In the genomic region with DNA sequence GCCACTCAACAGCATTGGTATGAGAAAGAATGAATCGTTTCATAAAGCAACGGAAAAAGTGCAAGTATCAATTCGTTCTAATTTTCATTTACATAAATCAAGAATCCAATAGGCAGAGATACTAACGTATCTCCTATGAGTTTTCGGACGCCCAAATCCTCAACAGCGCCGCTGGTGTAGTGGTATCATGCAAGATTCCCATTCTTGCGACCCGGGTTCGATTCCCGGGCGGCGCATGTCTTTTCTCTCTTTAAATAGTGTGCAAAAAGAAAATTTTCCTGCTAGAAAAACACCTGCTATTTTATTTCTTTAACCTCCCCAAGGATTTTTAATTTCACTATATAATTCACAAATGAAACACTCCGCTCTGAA, we compare ENCODE assay signal across 8 mouse cellular contexts. TPM values are rescaled to one million over a fixed set of nuclear protein-coding genes. Genes with fewer than 3 reads are reported as not detected.
DNase-seq lines count a peak whose midpoint lies in the region; ATAC-seq lines count a peak whose summit lies in the region.

No protein-coding gene starts in this region.

- H3K4me1 ChIP-seq in forebrain, embryonic 14.5 days (ENCODE audit: control insufficient read depth, insufficient read depth, low read length) = peaks cover 10% of the 10 kb centered on the region; the same call in 1 of the 2 replicates
- H3K4me1 ChIP-seq in hindbrain, embryonic 12.5 days = peaks cover 12% of the 10 kb centered on the region

- under 1% methylated on average over 15 of the region's 15 CpGs for WGBS in forebrain, embryonic 14.5 days
- WGBS in hindbrain, embryonic 12.5 days = under 1% methylated on average over 15 of the region's 15 CpGs

- no peaks in the 10 kb centered on the region for H3K27me3 ChIP-seq in forebrain, embryonic 14.5 days (replicated peaks; ENCODE audit: control insufficient read depth, insufficient read depth, low read length)
- no peaks in the 10 kb centered on the region for H3K27me3 ChIP-seq in hindbrain, embryonic 12.5 days

- H3K9ac ChIP-seq in forebrain, embryonic 14.5 days (ENCODE audit: low read length) = peak overlapping the region; percentile 96
- H3K9ac ChIP-seq in hindbrain, embryonic 12.5 days = peak overlapping the region; percentile 100

- peak; percentile 76 for ATAC-seq in forebrain, embryonic 14.5 days
- peak; percentile 73 for ATAC-seq in hindbrain, embryonic 12.5 days (ENCODE audit: low FRiP score)

- no peaks in the 10 kb centered on the region for H3K9me3 ChIP-seq in forebrain, embryonic 14.5 days (replicated peaks; ENCODE audit: control insufficient read depth, low read length)
- H3K9me3 ChIP-seq in hindbrain, embryonic 12.5 days (replicated peaks) = no peaks in the 10 kb centered on the region

- peak overlapping the region; percentile 100 for H3K27ac ChIP-seq in forebrain, embryonic 14.5 days (ENCODE audit: low read depth, low read length)
- H3K27ac ChIP-seq in hindbrain, embryonic 12.5 days = peak overlapping the region; percentile 100

- H3K4me2 ChIP-seq in forebrain, embryonic 14.5 days (ENCODE audit: low read length) = peak overlapping the region; percentile 47
- H3K4me2 ChIP-seq in hindbrain, embryonic 12.5 days (replicated peaks) = peak overlapping the region; percentile 74

- H3K36me3 ChIP-seq in forebrain, embryonic 14.5 days (ENCODE audit: control insufficient read depth, insufficient read depth, low read length) = peaks cover 7% of the 10 kb centered on the region; the same call in 1 of the 2 replicates
- H3K36me3 ChIP-seq in hindbrain, embryonic 12.5 days = peaks cover 4% of the 10 kb centered on the region; the same call in 1 of the 2 replicates

- peak; percentile 94 for DNase-seq in NIH3T3 (ENCODE audit: low read depth)
- DNase-seq in c-Kit-positive CD71-positive TER-119-positive erythroid progenitor cells, embryonic 14.5 days (ENCODE audit: low spot score) = peak; percentile 91
- peak; percentile 93 for DNase-seq in forebrain, embryonic 14.5 days (ENCODE audit: low spot score)
- DNase-seq in layer of hippocampus, postnatal 25 days (ENCODE audit: extremely low spot score in 1 of 2, low spot score in 1 of 2) = peak; percentile 96 to 97
- peak; percentile 87 for DNase-seq in lung, postnatal 14 days
- DNase-seq in right cerebral cortex, adult 2 months (ENCODE audit: low spot score in 2 of 2) = peak; percentile 98
- no peak for DNase-seq in natural killer cell, adult 2 months (ENCODE audit: low spot score in 2 of 2)

- peak overlapping the region; percentile 60 for H3K4me3 ChIP-seq in forebrain, embryonic 14.5 days (ENCODE audit: low read depth, low read length)
- H3K4me3 ChIP-seq in hindbrain, embryonic 12.5 days = peak overlapping the region; percentile 84

RNA-seq across cellular contexts. Expression of a gene that starts 0.3 kb away (rescaled TPM):
- polyA plus RNA-seq in forebrain, embryonic 14.5 days (2014; fragmentation: Nextera tagmentation; extraction: Ambion mirVana) = 299 and 325 TPM in 2 replicates
- polyA plus RNA-seq in hindbrain, embryonic 12.5 days (2016; fragmentation: Nextera tagmentation; extraction: Ambion mirVana) = 349 and 355 TPM in 2 replicates
- 100 to 1,000 TPM; 114 to 168 TPM for total RNA-seq in layer of hippocampus, postnatal 25 days (2021)

RNA-seq across cellular contexts. Expression of a gene that starts 6.8 kb away (rescaled TPM):
- polyA plus RNA-seq in forebrain, embryonic 14.5 days (2014; fragmentation: Nextera tagmentation; extraction: Ambion mirVana) = 81.3 and 90.2 TPM in 2 replicates
- polyA plus RNA-seq in hindbrain, embryonic 12.5 days (2016; fragmentation: Nextera tagmentation; extraction: Ambion mirVana) = 123 and 125 TPM in 2 replicates
- 100 to 1,000 TPM in 1 of 2 experiments, 10 to 100 TPM in 1; 96.7 to 126 TPM for total RNA-seq in layer of hippocampus, postnatal 25 days (2021)

RNA-seq across cellular contexts. Expression of a gene that starts 22.7 kb away (rescaled TPM):
- polyA plus RNA-seq in forebrain, embryonic 14.5 days (2014; fragmentation: Nextera tagmentation; extraction: Ambion mirVana) = 1.9 TPM in 1 of 2 replicates, not detected in the other
- polyA plus RNA-seq in hindbrain, embryonic 12.5 days (2016; fragmentation: Nextera tagmentation; extraction: Ambion mirVana) = not detected in 2 replicates
- 1 to 10 TPM in 1 of 2 experiments, under 1 TPM in 1; 0.92 to 3.0 TPM for total RNA-seq in layer of hippocampus, postnatal 25 days (2021)

RNA-seq across cellular contexts. Expression of a gene that starts 32.6 kb away (rescaled TPM):
- polyA plus RNA-seq in forebrain, embryonic 14.5 days (2014; fragmentation: Nextera tagmentation; extraction: Ambion mirVana) = 554 and 764 TPM in 2 replicates
- polyA plus RNA-seq in hindbrain, embryonic 12.5 days (2016; fragmentation: Nextera tagmentation; extraction: Ambion mirVana) = 394 and 521 TPM in 2 replicates
- 10 to 100 TPM; 77.8 to 78.4 TPM for total RNA-seq in layer of hippocampus, postnatal 25 days (2021)

RNA-seq across cellular contexts. Expression of a gene that starts 34.5 kb away (rescaled TPM):
- 33.6 and 35.2 TPM in 2 replicates for polyA plus RNA-seq in forebrain, embryonic 14.5 days (2014; fragmentation: Nextera tagmentation; extraction: Ambion mirVana)
- 28.1 and 29.7 TPM in 2 replicates for polyA plus RNA-seq in hindbrain, embryonic 12.5 days (2016; fragmentation: Nextera tagmentation; extraction: Ambion mirVana)
- total RNA-seq in layer of hippocampus, postnatal 25 days (2021) = 10 to 100 TPM; 16.1 to 17.4 TPM

Comparison
In these comparisons a context has a peak if more than half of its experiments do, and no peak if none do; other contexts are left out.
1. DNase-seq: peak in NIH3T3 (single experiment), c-Kit-positive CD71-positive TER-119-positive erythroid progenitor cells, embryonic 14.5 days (single experiment), forebrain, embryonic 14.5 days (single experiment), layer of hippocampus, postnatal 25 days (2 of 2), lung, postnatal 14 days (single experiment) and right cerebral cortex, adult 2 months (2 of 2); none in natural killer cell, adult 2 months (0 of 2).